Mouse (Mus musculus) macrophage (primary cell): ENCODE data around the gene Cap2. TPM values are rescaled to one million over a fixed set of nuclear protein-coding genes. Genes with fewer than 3 reads are reported as not detected.

Experiments
- H3K27ac ChIP-seq: fragments of 350-480 bp; formaldehyde crosslinking; 2 replicates; pipeline ENCODE4 v1.9.0; 2021
- H3K36me3 ChIP-seq: fragments of 350-480 bp; formaldehyde crosslinking; 2 replicates; pipeline ENCODE4 v1.9.0; 2021; ENCODE audit errors: inconsistent target
- H3K4me3 ChIP-seq: fragments of 350-480 bp; formaldehyde crosslinking; 2 replicates; pipeline ENCODE4 v1.9.0; 2021; ENCODE audit errors: inconsistent target
- H3K79me2 ChIP-seq: fragments of 350-480 bp; formaldehyde crosslinking; 2 replicates; pipeline ENCODE4 v1.9.0; 2021; ENCODE audit errors: inconsistent target
- WGBS: methylation state at CpG from one replicate; pipeline ENCODE4 v1.1.7; 2026; ENCODE audit warnings: inconsistent platforms; ENCODE audit not compliant: missing documents; 5-methylcytosine and 5-hydroxymethylcytosine counted together
- polyA plus RNA-seq: library from polyadenylated mRNA; stranded (reverse); fragments of 250-400 nt; gene quantifications from 3 replicates; pipeline ENCODE4 v1.2.4, GENCODE M21; 2018; ENCODE audit warnings: inconsistent platforms

Cap2 gene
- polyA plus RNA-seq, 1 experiment from 2014 or later = 0.07 TPM

- WGBS = 94% methylated on average over 9 of the region's 9 CpGs
- H3K79me2 ChIP-seq = no peaks in the 10 kb centered on the region
- H3K27ac ChIP-seq = no peak overlapping the region
- no peak overlapping the region for H3K4me3 ChIP-seq
- no peaks in the 10 kb centered on the region for H3K36me3 ChIP-seq
These were observed 13.5 kb downstream of the Cap2 start for GRCm38 (mm10) chr13:46515120-46515523.

- Histone ChIP-seq H3K4me3 (no peak overlapping the region), H3K79me2 (no peaks in the 10 kb centered on the region), H3K27ac (no peak overlapping the region), H3K36me3 (no peaks in the 10 kb centered on the region)
- WGBS = 95% methylated on average over 10 of the region's 10 CpGs
These were observed 13.9 kb downstream of the Cap2 start for GRCm38 (mm10) chr13:46515524-46515923.

- H3K36me3 ChIP-seq = no peaks in the 10 kb centered on the region
- 89% methylated on average over 6 of the region's 7 CpGs for whole genome bisulfite sequencing
- H3K4me3 ChIP-seq = no peak overlapping the region
- no peak overlapping the region for H3K27ac ChIP-seq
- no peaks in the 10 kb centered on the region for H3K79me2 ChIP-seq
These were observed 14.5 kb downstream of the Cap2 start for GRCm38 (mm10) chr13:46516183-46516582.

GRCm38 (mm10) chr13:46517211-46517685, 15.6 kb downstream of the Cap2 start:
- Histone ChIP-seq H3K4me3 (no peak overlapping the region), H3K36me3 (no peaks in the 10 kb centered on the region), H3K79me2 (no peaks in the 10 kb centered on the region), H3K27ac (no peak overlapping the region)
- 92% methylated on average over 4 of the region's 4 CpGs for WGBS

- Histone ChIP-seq H3K4me3 (no peak overlapping the region), H3K36me3 (no peaks in the 10 kb centered on the region), H3K79me2 (no peaks in the 10 kb centered on the region), H3K27ac (no peak overlapping the region)
- 0% methylated on average over 1 of the region's 1 CpGs for WGBS
These were observed 19.8 kb downstream of the Cap2 start for GRCm38 (mm10) chr13:46521482-46521881.

GRCm38 (mm10) chr13:46522798-46523197, 21.1 kb downstream of the Cap2 start:
- Histone ChIP-seq H3K36me3 (no peaks in the 10 kb centered on the region), H3K27ac (no peak overlapping the region), H3K79me2 (no peaks in the 10 kb centered on the region), H3K4me3 (no peak overlapping the region)
- WGBS = 95% methylated on average over 4 of the region's 4 CpGs

- H3K27ac ChIP-seq = no peak overlapping the region
- H3K36me3 ChIP-seq = no peaks in the 10 kb centered on the region
- H3K4me3 ChIP-seq = no peak overlapping the region
- 86% methylated on average over 5 of the region's 5 CpGs for WGBS
- no peaks in the 10 kb centered on the region for H3K79me2 ChIP-seq
These were observed 21.6 kb downstream of the Cap2 start for GRCm38 (mm10) chr13:46523235-46523634.

- Histone ChIP-seq H3K27ac (no peak overlapping the region), H3K79me2 (no peaks in the 10 kb centered on the region), H3K36me3 (no peaks in the 10 kb centered on the region), H3K4me3 (no peak overlapping the region)
- 92% methylated on average over 11 of the region's 12 CpGs for WGBS
These were observed 22.1 kb downstream of the Cap2 start for GRCm38 (mm10) chr13:46523712-46524111.

- WGBS = 95% methylated on average over 18 of the region's 18 CpGs
- H3K79me2 ChIP-seq = no peaks in the 10 kb centered on the region
- no peaks in the 10 kb centered on the region for H3K36me3 ChIP-seq
- H3K4me3 ChIP-seq = no peak overlapping the region
- H3K27ac ChIP-seq = no peak overlapping the region
These were observed 23.9 kb downstream of the Cap2 start for GRCm38 (mm10) chr13:46525295-46526255.

- Histone ChIP-seq H3K36me3 (no peaks in the 10 kb centered on the region), H3K79me2 (no peaks in the 10 kb centered on the region), H3K27ac (no peak overlapping the region), H3K4me3 (no peak overlapping the region)
- 10% methylated on average over 3 of the region's 3 CpGs for WGBS
These were observed 25.0 kb downstream of the Cap2 start for GRCm38 (mm10) chr13:46526645-46527044.

GRCm38 (mm10) chr13:46527340-46527739, 25.7 kb downstream of the Cap2 start:
- Histone ChIP-seq H3K27ac (no peak overlapping the region), H3K79me2 (no peaks in the 10 kb centered on the region), H3K36me3 (no peaks in the 10 kb centered on the region), H3K4me3 (no peak overlapping the region)
- 91% methylated on average over 5 of the region's 5 CpGs for WGBS

GRCm38 (mm10) chr13:46529037-46529436, 27.4 kb downstream of the Cap2 start:
- 83% methylated on average over 10 of the region's 10 CpGs for WGBS
- no peaks in the 10 kb centered on the region for H3K79me2 ChIP-seq
- H3K4me3 ChIP-seq = no peak overlapping the region
- no peaks in the 10 kb centered on the region for H3K36me3 ChIP-seq
- H3K27ac ChIP-seq = no peak overlapping the region

GRCm38 (mm10) chr13:46530546-46530945, 28.9 kb downstream of the Cap2 start:
- Histone ChIP-seq H3K79me2 (no peaks in the 10 kb centered on the region), H3K27ac (no peak overlapping the region), H3K36me3 (no peaks in the 10 kb centered on the region), H3K4me3 (no peak overlapping the region)
- WGBS = 96% methylated on average over 8 of the region's 8 CpGs

- WGBS = 89% methylated on average over 3 of the region's 3 CpGs
- H3K36me3 ChIP-seq = no peaks in the 10 kb centered on the region
- no peak overlapping the region for H3K4me3 ChIP-seq
- no peaks in the 10 kb centered on the region for H3K79me2 ChIP-seq
- no peak overlapping the region for H3K27ac ChIP-seq
These were observed 30.0 kb downstream of the Cap2 start for GRCm38 (mm10) chr13:46531676-46532075.

- WGBS = 93% methylated on average over 7 of the region's 7 CpGs
- Histone ChIP-seq H3K79me2 (no peaks in the 10 kb centered on the region), H3K4me3 (no peak overlapping the region), H3K27ac (no peak overlapping the region), H3K36me3 (no peaks in the 10 kb centered on the region)
These were observed 30.6 kb downstream of the Cap2 start for GRCm38 (mm10) chr13:46532276-46532675.
